ENCODE assay signal across 9 mouse cellular contexts in genomic region chr5:147925935-147926604, GRCm38 (mm10). TPM values are rescaled to one million over a fixed set of nuclear protein-coding genes. Genes with fewer than 3 reads are reported as not detected.
DNase-seq lines count a peak whose midpoint lies in the region; ATAC-seq and TF ChIP-seq lines count a peak whose summit lies in the region.
"Had no signal": no experiment of that assay in that cellular context is flagged by ENCODE, and none has a peak within 500 bp of the region (broad histone marks: within the 10 kb centered on the region; RNA-seq: fewer than 3 reads in every experiment).

No protein-coding gene starts in this region.

- no peaks in the 10 kb centered on the region for H3K9me3 ChIP-seq in midbrain, embryonic 10.5 days (replicated peaks)
- no peaks in the 10 kb centered on the region for H3K9me3 ChIP-seq in midbrain, embryonic 16.5 days (replicated peaks; ENCODE audit: control insufficient read depth, low read length, poor library complexity, severe bottlenecking)
- no peaks in the 10 kb centered on the region for H3K9me3 ChIP-seq in midbrain, postnatal 0 days (ENCODE audit: low read length)
- H3K9me3 ChIP-seq in forebrain, embryonic 14.5 days (replicated peaks; ENCODE audit: control insufficient read depth, low read length), result no peaks in the 10 kb centered on the region

- H3K27ac ChIP-seq in midbrain, embryonic 10.5 days (replicated peaks), result no peak overlapping the region
- H3K27ac ChIP-seq in midbrain, embryonic 16.5 days (ENCODE audit: low read length), result no peak overlapping the region
- H3K27ac ChIP-seq in midbrain, postnatal 0 days (ENCODE audit: low read depth, low read length), result no peak overlapping the region
- H3K27ac ChIP-seq in forebrain, embryonic 14.5 days (ENCODE audit: low read depth, low read length), result no peak overlapping the region
- H3K27ac ChIP-seq: macrophage had no signal

- ATAC-seq in midbrain, embryonic 16.5 days, result no peak
- peak; percentile 56; the same call in 1 of the 2 replicates for ATAC-seq in granulocyte monocyte progenitor cell, adult 5-6 weeks (replicated peaks; ENCODE audit: poor library complexity, severe bottlenecking)
- no peak for ATAC-seq in midbrain, postnatal 0 days (ENCODE audit: low FRiP score)
- no peak for ATAC-seq in forebrain, embryonic 14.5 days

- TF ChIP-seq CTCF in midbrain, postnatal 0 days (IDR thresholded peaks at IDR 0.05), result peak; percentile 60

- no peaks in the 10 kb centered on the region for H3K4me1 ChIP-seq in midbrain, embryonic 10.5 days
- no peaks in the 10 kb centered on the region for H3K4me1 ChIP-seq in midbrain, embryonic 16.5 days (ENCODE audit: control insufficient read depth, insufficient read depth, low read length)
- no peaks in the 10 kb centered on the region for H3K4me1 ChIP-seq in midbrain, postnatal 0 days (ENCODE audit: insufficient read depth, low read length)
- H3K4me1 ChIP-seq in forebrain, embryonic 14.5 days (ENCODE audit: control insufficient read depth, insufficient read depth, low read length), result no peaks in the 10 kb centered on the region

- no peak overlapping the region for H3K4me2 ChIP-seq in midbrain, embryonic 16.5 days (ENCODE audit: low read length)
- no peak overlapping the region for H3K4me2 ChIP-seq in midbrain, postnatal 0 days (ENCODE audit: low read depth, low read length, poor library complexity, severe bottlenecking)
- no peak overlapping the region for H3K4me2 ChIP-seq in forebrain, embryonic 14.5 days (ENCODE audit: low read length)

- peak; percentile 49 for DNase-seq in adrenal gland, postnatal 10 days
- no peak for DNase-seq in adrenal gland, postnatal 4 days (ENCODE audit: low spot score in 2 of 2)
- peak; percentile 29 for DNase-seq in midbrain, embryonic 10.5 days (ENCODE audit: low spot score)
- peak; percentile 12 for DNase-seq in midbrain, postnatal 0 days (ENCODE audit: low spot score)
- no peak for DNase-seq in forebrain, embryonic 14.5 days (ENCODE audit: low spot score)
- DNase-seq in ovary, postnatal 10 days (ENCODE audit: low spot score), result no peak

- 71% methylated on average over 15 of the region's 15 CpGs for WGBS in midbrain, embryonic 10.5 days
- WGBS in midbrain, embryonic 16.5 days, result 70% methylated on average over 15 of the region's 15 CpGs
- 68% methylated on average over 15 of the region's 15 CpGs for WGBS in midbrain, postnatal 0 days
- 74% methylated on average over 15 of the region's 15 CpGs for WGBS in forebrain, embryonic 14.5 days

- no peak overlapping the region for H3K4me3 ChIP-seq in midbrain, embryonic 10.5 days
- no peak overlapping the region for H3K4me3 ChIP-seq in midbrain, embryonic 16.5 days (ENCODE audit: low read depth, low read length)
- H3K4me3 ChIP-seq in midbrain, postnatal 0 days (ENCODE audit: low read depth, low read length), result no peak overlapping the region
- no peak overlapping the region for H3K4me3 ChIP-seq in forebrain, embryonic 14.5 days (ENCODE audit: low read depth, low read length)

- no peaks in the 10 kb centered on the region for H3K27me3 ChIP-seq in midbrain, embryonic 10.5 days (ENCODE audit: low read depth, poor library complexity, severe bottlenecking)
- no peaks in the 10 kb centered on the region for H3K27me3 ChIP-seq in midbrain, embryonic 16.5 days (ENCODE audit: control insufficient read depth, insufficient read depth, low read depth, low read length)
- no peaks in the 10 kb centered on the region for H3K27me3 ChIP-seq in midbrain, postnatal 0 days (ENCODE audit: insufficient read depth, low read length)
- H3K27me3 ChIP-seq in forebrain, embryonic 14.5 days (replicated peaks; ENCODE audit: control insufficient read depth, insufficient read depth, low read length), result no peaks in the 10 kb centered on the region

- no peaks in the 10 kb centered on the region for H3K36me3 ChIP-seq in midbrain, embryonic 10.5 days
- H3K36me3 ChIP-seq in midbrain, embryonic 16.5 days (ENCODE audit: control insufficient read depth, insufficient read depth, low read length), result no peaks in the 10 kb centered on the region
- H3K36me3 ChIP-seq in midbrain, postnatal 0 days (ENCODE audit: insufficient read depth, low read length), result no peaks in the 10 kb centered on the region
- H3K36me3 ChIP-seq in forebrain, embryonic 14.5 days (ENCODE audit: control insufficient read depth, insufficient read depth, low read length), result no peaks in the 10 kb centered on the region

- no peak overlapping the region for H3K9ac ChIP-seq in midbrain, embryonic 16.5 days (ENCODE audit: low read depth, low read length)
- H3K9ac ChIP-seq in midbrain, postnatal 0 days (replicated peaks; ENCODE audit: low read length, poor library complexity, severe bottlenecking), result no peak overlapping the region
- no peak overlapping the region for H3K9ac ChIP-seq in forebrain, embryonic 14.5 days (ENCODE audit: low read length)

RNA-seq across cellular contexts. Expression of gene Mtus2, which starts 31.1 kb away (rescaled TPM):
- total RNA-seq in adrenal gland, postnatal 10 days (2021), result 1 to 10 TPM; 2.6 to 3.4 TPM
- total RNA-seq in adrenal gland, postnatal 4 days (2021), result 1 to 10 TPM; 5.9 to 7.5 TPM
- 5.1 and 9.6 TPM in 2 replicates for polyA plus RNA-seq in midbrain, embryonic 10.5 days (2016; fragmentation: Nextera tagmentation; extraction: Ambion mirVana)
- 42.1 and 47.7 TPM in 2 replicates for polyA plus RNA-seq in midbrain, embryonic 16.5 days (2015; fragmentation: Nextera tagmentation; extraction: Ambion mirVana)
- 1.2 and 2.2 TPM in 2 replicates for total RNA-seq in granulocyte monocyte progenitor cell, adult 5-6 weeks (2014; fragmentation: Nextera tagmentation)
- 0.82 and 1.1 TPM in 2 replicates for total RNA-seq in granulocyte monocyte progenitor cell, adult 5-6 weeks (2017)
- total RNA-seq in midbrain, postnatal 0 days (2014; rRNA removed), result 38.0 and 54.7 TPM in 2 replicates
- 36.6 and 41.6 TPM in 2 replicates for polyA plus RNA-seq in midbrain, postnatal 0 days (2015; fragmentation: Nextera tagmentation; extraction: Ambion mirVana)
- 17.0 and 20.4 TPM in 2 replicates for polyA plus RNA-seq in forebrain, embryonic 14.5 days (2014; fragmentation: Nextera tagmentation; extraction: Ambion mirVana)

RNA-seq across cellular contexts. Expression of gene Slc46a3, which starts 31.5 kb away (rescaled TPM):
- 1 to 10 TPM; 6.8 to 8.4 TPM for total RNA-seq in adrenal gland, postnatal 10 days (2021)
- total RNA-seq in adrenal gland, postnatal 4 days (2021), result 1 to 10 TPM; 7.7 to 8.0 TPM
- polyA plus RNA-seq in midbrain, embryonic 10.5 days (2016; fragmentation: Nextera tagmentation; extraction: Ambion mirVana), result 3.0 and 4.5 TPM in 2 replicates
- 5.0 and 5.4 TPM in 2 replicates for polyA plus RNA-seq in midbrain, embryonic 16.5 days (2015; fragmentation: Nextera tagmentation; extraction: Ambion mirVana)
- total RNA-seq in granulocyte monocyte progenitor cell, adult 5-6 weeks (2014; fragmentation: Nextera tagmentation), result 0.38 and 2.4 TPM in 2 replicates
- 0.82 and 1.2 TPM in 2 replicates for total RNA-seq in granulocyte monocyte progenitor cell, adult 5-6 weeks (2017)
- 4.1 and 5.2 TPM in 2 replicates for total RNA-seq in midbrain, postnatal 0 days (2014; rRNA removed)
- polyA plus RNA-seq in midbrain, postnatal 0 days (2015; fragmentation: Nextera tagmentation; extraction: Ambion mirVana), result 5.2 and 7.0 TPM in 2 replicates
- 4.0 and 5.9 TPM in 2 replicates for polyA plus RNA-seq in forebrain, embryonic 14.5 days (2014; fragmentation: Nextera tagmentation; extraction: Ambion mirVana)

Comparison
In these comparisons a context has a peak if more than half of its experiments do, and no peak if none do; other contexts are left out.
1. DNase-seq: peak in adrenal gland, postnatal 10 days (single experiment), midbrain, embryonic 10.5 days (single experiment) and midbrain, postnatal 0 days (single experiment); none in adrenal gland, postnatal 4 days (0 of 2), forebrain, embryonic 14.5 days (single experiment) and ovary, postnatal 10 days (single experiment).